Mouse (Mus musculus) embryonic facial prominence, embryonic 11.5 days (tissue): Measurements from ENCODE around the gene Mrvi1. TPM values are rescaled to one million over a fixed set of nuclear protein-coding genes. Genes with fewer than 3 reads are reported as not detected.

Source experiments
- ATAC-seq: fragments of 200-750 bp; cut with Nextera tagmentation; replicated peaks from 2 replicates; pipeline ENCODE4 v1.8.0; 2017; ENCODE audit warnings: low read depth; ENCODE audit not compliant: insufficient number of reproducible peaks, low FRiP score, low TSS enrichment
- DNase-seq: peaks from one replicate; pipeline ENCODE4 v3.0.0-alpha.2; 2015; ENCODE audit warnings: low spot score
- H3K27ac ChIP-seq: fragments of 300-500 bp; sonication (generic); replicated peaks from 2 replicates; pipeline ENCODE4 v1.5.1; 2014; ENCODE audit warnings: mild to moderate bottlenecking, low read depth, low read length, control low read depth
- H3K27me3 ChIP-seq: fragments of 300-500 bp; sonication (generic); 2 replicates; pipeline ENCODE4 v1.6.1; 2014; ENCODE audit warnings: mild to moderate bottlenecking, low read length, moderate library complexity, mixed read lengths; ENCODE audit not compliant: control insufficient read depth, insufficient read depth
- H3K36me3 ChIP-seq: fragments of 300-500 bp; sonication (generic); replicated peaks from 2 replicates; pipeline ENCODE4 v1.6.1; 2014; ENCODE audit warnings: low read depth, mild to moderate bottlenecking, low read length, moderate library complexity, mixed read lengths; ENCODE audit not compliant: control insufficient read depth, insufficient read depth
- H3K4me1 ChIP-seq: fragments of 300-500 bp; sonication (generic); 2 replicates; pipeline ENCODE4 v1.6.1; 2014; ENCODE audit warnings: low read length, mixed read lengths; ENCODE audit not compliant: control insufficient read depth, insufficient read depth
- H3K4me2 ChIP-seq: fragments of 300-500 bp; sonication (generic); 2 replicates; pipeline ENCODE4 v1.6.1; 2014; ENCODE audit warnings: low read depth, mild to moderate bottlenecking, control low read depth, low read length, moderate library complexity
- H3K4me3 ChIP-seq: fragments of 300-500 bp; sonication (generic); 2 replicates; pipeline ENCODE4 v1.5.1; 2014; ENCODE audit warnings: low read depth, low read length, control low read depth
- H3K9ac ChIP-seq: fragments of 300-500 bp; sonication (generic); replicated peaks from 2 replicates; pipeline ENCODE4 v1.6.1; 2014; ENCODE audit warnings: mild to moderate bottlenecking, control low read depth, low read length
- H3K9me3 ChIP-seq: fragments of 300-500 bp; sonication (generic); replicated peaks from 2 replicates; pipeline ENCODE4 v1.6.1; 2016; ENCODE audit warnings: mild to moderate bottlenecking, low read length, inconsistent platforms, mixed read lengths; ENCODE audit not compliant: control insufficient read depth
- WGBS: fragments of 180-500 bp; shearing (Covaris S2); extraction: QIAGEN DNeasy Blood & Tissue Kit; methylation state at CpG from one replicate; pipeline ENCODE4 v1.1.7; 2014; 5-methylcytosine and 5-hydroxymethylcytosine counted together
- polyA plus RNA-seq: library from polyadenylated mRNA; unstranded; fragments of >200 nt; fragmentation: Nextera tagmentation; extraction: Ambion mirVana; gene quantifications from 2 replicates; pipeline ENCODE4 v1.2.1, GENCODE M21; 2014

Gene Mrvi1
- polyA plus RNA-seq, 1 experiment from 2014 or later, result 2.5 TPM

GRCm38 (mm10) chr7:111015731-111016130 lies 33.5 kb upstream of the Mrvi1 start:
- no peaks in the 10 kb centered on the region for H3K27me3 ChIP-seq
- 63% methylated on average over 5 of the region's 5 CpGs for WGBS
- H3K4me2 ChIP-seq, result no peak overlapping the region
- DNase-seq (no peak), ATAC-seq (no peak)
- no peaks in the 10 kb centered on the region for H3K9me3 ChIP-seq
- H3K27ac ChIP-seq, result no peak overlapping the region
- H3K36me3 ChIP-seq, result no peaks in the 10 kb centered on the region
- H3K9ac ChIP-seq, result no peak overlapping the region
- H3K4me3 ChIP-seq, result no peak overlapping the region
- no peaks in the 10 kb centered on the region for H3K4me1 ChIP-seq

- no peak overlapping the region for H3K9ac ChIP-seq
- ATAC-seq, result peak; percentile 59
- no peaks in the 10 kb centered on the region for H3K9me3 ChIP-seq
- no peak overlapping the region for H3K27ac ChIP-seq
- no peaks in the 10 kb centered on the region for H3K36me3 ChIP-seq
- H3K27me3 ChIP-seq, result no peaks in the 10 kb centered on the region
- H3K4me1 ChIP-seq, result no peaks in the 10 kb centered on the region
- peak; percentile 93 for DNase-seq
- no peak overlapping the region for H3K4me3 ChIP-seq
- 36% methylated on average over 5 of the region's 5 CpGs for WGBS
- H3K4me2 ChIP-seq, result no peak overlapping the region
These were observed 32.6 kb upstream of the Mrvi1 start for GRCm38 (mm10) chr7:111014893-111015292.

GRCm38 (mm10) chr7:111014039-111014605 lies 31.9 kb upstream of the Mrvi1 start:
- Histone ChIP-seq H3K27ac (no peak overlapping the region), H3K27me3 (no peaks in the 10 kb centered on the region), H3K4me2 (no peak overlapping the region), H3K4me3 (no peak overlapping the region), H3K9ac (no peak overlapping the region), H3K36me3 (no peaks in the 10 kb centered on the region), H3K9me3 (no peaks in the 10 kb centered on the region), H3K4me1 (no peaks in the 10 kb centered on the region)
- ATAC-seq, result no peak
- WGBS, result 78% methylated on average over 7 of the region's 7 CpGs
- DNase-seq, result no peak

GRCm38 (mm10) chr7:111004136-111004840 lies 22.0 kb upstream of the Mrvi1 start:
- Histone ChIP-seq H3K27ac (no peak overlapping the region), H3K4me2 (no peak overlapping the region), H3K4me3 (no peak overlapping the region), H3K9me3 (no peaks in the 10 kb centered on the region), H3K4me1 (no peaks in the 10 kb centered on the region), H3K27me3 (no peaks in the 10 kb centered on the region), H3K9ac (no peak overlapping the region), H3K36me3 (no peaks in the 10 kb centered on the region)
- 85% methylated on average over 3 of the region's 3 CpGs for WGBS
- DNase-seq, result no peak
- no peak for ATAC-seq

- Histone ChIP-seq H3K4me2 (no peak overlapping the region), H3K9me3 (no peaks in the 10 kb centered on the region), H3K36me3 (no peaks in the 10 kb centered on the region), H3K27ac (no peak overlapping the region), H3K4me1 (no peaks in the 10 kb centered on the region), H3K9ac (no peak overlapping the region), H3K4me3 (no peak overlapping the region), H3K27me3 (no peaks in the 10 kb centered on the region)
- ATAC-seq, result no peak
- DNase-seq, result no peak
- 83% methylated on average over 15 of the region's 15 CpGs for WGBS
These were observed 16.9 kb upstream of the Mrvi1 start for GRCm38 (mm10) chr7:110998887-110999827.

- no peak overlapping the region for H3K4me2 ChIP-seq
- no peak overlapping the region for H3K4me3 ChIP-seq
- no peaks in the 10 kb centered on the region for H3K27me3 ChIP-seq
- DNase-seq (no peak), ATAC-seq (no peak)
- WGBS, result 36% methylated on average over 4 of the region's 4 CpGs
- no peak overlapping the region for H3K9ac ChIP-seq
- H3K4me1 ChIP-seq, result no peaks in the 10 kb centered on the region; the same call in 1 of the 2 replicates
- H3K36me3 ChIP-seq, result no peaks in the 10 kb centered on the region
- no peaks in the 10 kb centered on the region for H3K9me3 ChIP-seq
- no peak overlapping the region for H3K27ac ChIP-seq
These were observed 8.9 kb upstream of the Mrvi1 start for GRCm38 (mm10) chr7:110991221-110991494.

- Histone ChIP-seq H3K27me3 (no peaks in the 10 kb centered on the region), H3K27ac (no peak overlapping the region), H3K36me3 (no peaks in the 10 kb centered on the region), H3K9ac (no peak overlapping the region), H3K9me3 (no peaks in the 10 kb centered on the region), H3K4me2 (no peak overlapping the region), H3K4me1 (no peaks in the 10 kb centered on the region; the same call in 1 of the 2 replicates), H3K4me3 (no peak overlapping the region)
- DNase-seq (no peak), ATAC-seq (no peak)
- 56% methylated on average over 4 of the region's 5 CpGs for WGBS
These were observed 8.3 kb upstream of the Mrvi1 start for GRCm38 (mm10) chr7:110990356-110991220.
